Mouse (Mus musculus): ENCODE results near the gene Erc2.

DNA sequence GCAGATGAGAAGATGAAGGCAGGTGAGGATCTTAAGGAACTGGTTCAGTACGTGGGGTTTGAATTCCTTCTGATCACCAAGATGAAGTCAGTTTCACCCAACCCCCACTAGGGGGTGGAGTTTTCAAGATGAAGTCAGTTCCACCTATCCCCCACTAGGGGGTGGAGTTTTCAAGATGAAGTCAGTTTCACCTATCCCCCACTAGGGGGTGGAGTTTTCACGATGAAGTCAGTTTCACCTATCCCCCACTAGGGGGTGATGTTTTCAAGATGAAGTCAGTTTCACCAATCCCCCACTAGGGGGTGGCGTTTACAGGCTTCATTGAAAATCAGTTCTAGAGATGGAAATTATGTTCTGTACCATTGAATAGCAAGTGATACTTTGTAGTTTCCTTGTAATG, 181.7 kb downstream of the Erc2 start:
- no peak for TF ChIP-seq MXI1 (IDR thresholded peaks at IDR 0.05; ENCODE audit: low read depth, low read length)
- TF ChIP-seq ZMIZ1 (IDR thresholded peaks at IDR 0.05; ENCODE audit: low read depth, low read length): no peak
- no peak for TF ChIP-seq MAZ (IDR thresholded peaks at IDR 0.05; ENCODE audit: low read depth, low read length)
- peak; percentile 99 to 100 for TF ChIP-seq CTCF (conservative IDR thresholded peaks at IDR 0.05 in 1 of 2, IDR thresholded peaks at IDR 0.05 in 1 of 2; ENCODE audit: low read depth in 2 of 2, low read length in 2 of 2)
- TF ChIP-seq MAX (IDR thresholded peaks at IDR 0.05; ENCODE audit: low read length): no peak
- TF ChIP-seq E2F4 (IDR thresholded peaks at IDR 0.05; ENCODE audit: insufficient replicate concordance, low read depth, low read length): no peak
- TF ChIP-seq BHLHE40 (IDR thresholded peaks at IDR 0.05; ENCODE audit: low read depth, low read length): no peak; the same call in 1 of the 2 replicates
- no peak for TF ChIP-seq RCOR1 (conservative IDR thresholded peaks at IDR 0.05; ENCODE audit: low read depth, low read length)
- TF ChIP-seq POLR2AphosphoS2 (IDR thresholded peaks at IDR 0.05; ENCODE audit: low read depth, low read length): no peak
- TF ChIP-seq POLR2A (IDR thresholded peaks at IDR 0.05; ENCODE audit: low read depth, low read length): no peak
- no peak for TF ChIP-seq USF1 (IDR thresholded peaks at IDR 0.05; ENCODE audit: low read depth, low read length)
- TF ChIP-seq CHD2 (IDR thresholded peaks at IDR 0.05; ENCODE audit: low read length): no peak
- 0 out of 2 replicates have a peak, but pooled peaks have one; percentile 25 for TF ChIP-seq TBP (conservative IDR thresholded peaks at IDR 0.05; ENCODE audit: low read depth, low read length)

Measured in CH12.LX (cell line).